In genomic region chr12:86946862-86947574, GRCm38 (mm10) we compare ENCODE assay signal across 8 mouse cellular contexts. TPM values are rescaled to one million over a fixed set of nuclear protein-coding genes. Genes with fewer than 3 reads are reported as not detected.
A peak's percentile ranks its signal among the peaks of the same experiment; 100 is the strongest.
DNase-seq lines count a peak whose midpoint lies in the region; ATAC-seq lines count a peak whose summit lies in the region.

Gene Cipc, plus strand, starts transcription at chr12:86947043.

- ATAC-seq in megakaryocyte progenitor cell, adult 5-6 weeks (replicated peaks; ENCODE audit: poor library complexity) = peak; percentile 77

- DNase-seq in adipocyte (ENCODE audit: low spot score) = peak; percentile 97
- DNase-seq in embryo, embryonic 10 days (ENCODE audit: low spot score) = peak; percentile 100
- peak; percentile 95 for DNase-seq in gastrocnemius, postnatal 10 days
- peak; percentile 97 for DNase-seq in induced T-regulatory cell, adult 2 months (ENCODE audit: low read depth)
- peak; percentile 98 to 99 for DNase-seq in left cerebral cortex, adult 9 months (ENCODE audit: low spot score in 2 of 2)
- DNase-seq in right cerebral cortex, postnatal 14 days = peak; percentile 98
- peak; percentile 96 to 98 for DNase-seq in urinary bladder, postnatal 36 days (ENCODE audit: low spot score in 2 of 2)

RNA-seq across cellular contexts. Expression of gene Cipc, which starts in this region (rescaled TPM):
- total RNA-seq in gastrocnemius, postnatal 10 days (2021) = 10 to 100 TPM; 17.5 to 22.8 TPM
- total RNA-seq in megakaryocyte progenitor cell, adult 5-6 weeks (2015) = 16.7 and 22.0 TPM in 2 replicates
- 17.6 and 23.7 TPM in 2 replicates for total RNA-seq in megakaryocyte progenitor cell, adult 5-6 weeks (2017)

Comparison
In these comparisons a context has a peak if more than half of its experiments do, and no peak if none do; other contexts are left out.
1. Peak in every context shown above with its lines: DNase-seq and ATAC-seq.